Mouse (Mus musculus): ENCODE results near the gene Snx21. TPM values are rescaled to one million over a fixed set of nuclear protein-coding genes. Genes with fewer than 3 reads are reported as not detected.

Gene Snx21
- polyA plus RNA-seq, 1 experiment from 2014 or later: 10.4 TPM

- WGBS: 60% methylated on average over 2 of the region's 2 CpGs
- ATAC-seq (ENCODE audit: low FRiP score) (no peak), DNase-seq (ENCODE audit: low spot score, missing footprints) (peak; percentile 33)
- H3K27me3 ChIP-seq (ENCODE audit: control insufficient read depth, insufficient read depth, low read length): no peaks in the 10 kb centered on the region
- no peak overlapping the region for H3K27ac ChIP-seq (ENCODE audit: low read depth, low read length)
- H3K36me3 ChIP-seq (ENCODE audit: control insufficient read depth, insufficient read depth, low read length): no peaks in the 10 kb centered on the region
- no peaks in the 10 kb centered on the region for H3K9me3 ChIP-seq (ENCODE audit: control insufficient read depth, low read length)
- H3K9ac ChIP-seq (ENCODE audit: low read length): no peak overlapping the region
- no peak overlapping the region for H3K4me3 ChIP-seq (ENCODE audit: low read depth, low read length)
- no peaks in the 10 kb centered on the region for H3K4me1 ChIP-seq (ENCODE audit: control insufficient read depth, insufficient read depth, low read length)
- H3K4me2 ChIP-seq: no peak overlapping the region
These were observed 27.9 kb downstream of the Snx21 start for GRCm38 (mm10) chr2:164813557-164813956.

DNA sequence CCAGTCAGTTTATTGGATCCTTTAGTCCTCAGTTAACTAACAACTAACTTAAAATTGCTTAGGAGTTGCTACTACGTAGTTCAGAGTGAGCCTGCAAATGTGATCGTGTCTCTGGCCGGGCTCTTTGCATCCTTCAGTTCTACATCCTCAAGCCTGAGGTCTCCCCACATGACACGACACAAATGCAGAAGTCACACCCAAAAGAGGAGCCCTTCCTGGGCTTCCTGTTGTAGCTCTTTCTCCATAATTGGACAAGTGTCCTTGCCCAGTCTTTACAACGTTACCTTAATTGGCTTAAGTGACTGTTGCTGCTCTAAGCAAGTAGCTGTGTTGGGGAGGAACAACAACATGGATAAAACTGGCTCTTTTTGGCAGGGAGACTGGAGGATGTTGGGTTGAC lies 29.7 kb downstream of the Snx21 start:
- ATAC-seq (ENCODE audit: low FRiP score): no peak
- no peaks in the 10 kb centered on the region for H3K36me3 ChIP-seq (ENCODE audit: control insufficient read depth, insufficient read depth, low read length)
- H3K4me1 ChIP-seq (ENCODE audit: control insufficient read depth, insufficient read depth, low read length): no peaks in the 10 kb centered on the region
- H3K27me3 ChIP-seq (ENCODE audit: control insufficient read depth, insufficient read depth, low read length): no peaks in the 10 kb centered on the region
- H3K9ac ChIP-seq (ENCODE audit: low read length): no peak overlapping the region
- WGBS: 89% methylated on average over 5 of the region's 5 CpGs
- H3K4me2 ChIP-seq: no peak overlapping the region
- H3K27ac ChIP-seq (ENCODE audit: low read depth, low read length): no peak overlapping the region
- H3K9me3 ChIP-seq (ENCODE audit: control insufficient read depth, low read length): no peaks in the 10 kb centered on the region
- H3K4me3 ChIP-seq (ENCODE audit: low read depth, low read length): no peak overlapping the region
- no peak for DNase-seq (ENCODE audit: low spot score, missing footprints)

- H3K27me3 ChIP-seq (ENCODE audit: control insufficient read depth, insufficient read depth, low read length): no peaks in the 10 kb centered on the region
- no peak overlapping the region for H3K27ac ChIP-seq (ENCODE audit: low read depth, low read length)
- no peak overlapping the region for H3K9ac ChIP-seq (ENCODE audit: low read length)
- no peak overlapping the region for H3K4me2 ChIP-seq
- no peaks in the 10 kb centered on the region for H3K9me3 ChIP-seq (ENCODE audit: control insufficient read depth, low read length)
- no peaks in the 10 kb centered on the region for H3K4me1 ChIP-seq (ENCODE audit: control insufficient read depth, insufficient read depth, low read length)
- ATAC-seq (ENCODE audit: low FRiP score): no peak
- no peak for DNase-seq (ENCODE audit: low spot score, missing footprints)
- no peak overlapping the region for H3K4me3 ChIP-seq (ENCODE audit: low read depth, low read length)
- no peaks in the 10 kb centered on the region for H3K36me3 ChIP-seq (ENCODE audit: control insufficient read depth, insufficient read depth, low read length)
- WGBS: 92% methylated on average over 8 of the region's 8 CpGs
These were observed 30.2 kb downstream of the Snx21 start for GRCm38 (mm10) chr2:164815821-164816220.

DNA sequence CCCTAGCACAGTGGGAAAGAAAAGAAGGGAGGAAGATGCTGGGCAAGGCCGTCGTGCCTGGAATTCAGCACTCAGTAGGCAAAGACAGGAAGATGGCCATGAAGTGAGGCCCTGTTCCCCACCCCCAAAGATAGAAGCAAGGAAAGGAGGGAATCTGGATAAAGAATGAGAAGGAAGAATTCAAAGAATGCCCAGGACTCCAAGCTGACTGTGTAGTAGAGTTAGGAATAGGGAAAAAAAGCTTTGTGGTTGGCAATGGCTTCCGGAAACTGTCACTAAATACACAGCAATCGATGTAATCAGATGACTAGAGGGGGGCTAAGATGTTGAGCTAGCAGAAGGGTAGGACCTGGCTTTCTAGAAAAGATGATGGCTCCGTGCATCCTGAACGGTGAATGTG lies 31.6 kb downstream of the Snx21 start:
- no peak overlapping the region for H3K9ac ChIP-seq (ENCODE audit: low read length)
- WGBS: 83% methylated on average over 6 of the region's 6 CpGs
- no peak overlapping the region for H3K27ac ChIP-seq (ENCODE audit: low read depth, low read length)
- DNase-seq (ENCODE audit: low spot score, missing footprints): no peak
- no peak overlapping the region for H3K4me2 ChIP-seq
- no peak for ATAC-seq (ENCODE audit: low FRiP score)
- H3K4me1 ChIP-seq (ENCODE audit: control insufficient read depth, insufficient read depth, low read length): peaks cover 2% of the 10 kb centered on the region; the same call in 1 of the 2 replicates
- no peaks in the 10 kb centered on the region for H3K36me3 ChIP-seq (ENCODE audit: control insufficient read depth, insufficient read depth, low read length)
- no peaks in the 10 kb centered on the region for H3K27me3 ChIP-seq (ENCODE audit: control insufficient read depth, insufficient read depth, low read length)
- H3K9me3 ChIP-seq (ENCODE audit: control insufficient read depth, low read length): no peaks in the 10 kb centered on the region
- no peak overlapping the region for H3K4me3 ChIP-seq (ENCODE audit: low read depth, low read length)

GRCm38 (mm10) chr2:164817703-164818102 lies 32.1 kb downstream of the Snx21 start:
- ATAC-seq (ENCODE audit: low FRiP score) (no peak), DNase-seq (ENCODE audit: low spot score, missing footprints) (no peak)
- H3K9ac ChIP-seq (ENCODE audit: low read length): no peak overlapping the region
- H3K9me3 ChIP-seq (ENCODE audit: control insufficient read depth, low read length): no peaks in the 10 kb centered on the region
- no peaks in the 10 kb centered on the region for H3K36me3 ChIP-seq (ENCODE audit: control insufficient read depth, insufficient read depth, low read length)
- H3K27me3 ChIP-seq (ENCODE audit: control insufficient read depth, insufficient read depth, low read length): no peaks in the 10 kb centered on the region
- H3K4me1 ChIP-seq (ENCODE audit: control insufficient read depth, insufficient read depth, low read length): peaks cover 6% of the 10 kb centered on the region; the same call in 1 of the 2 replicates
- 77% methylated on average over 5 of the region's 5 CpGs for WGBS
- H3K27ac ChIP-seq (ENCODE audit: low read depth, low read length): no peak overlapping the region
- no peak overlapping the region for H3K4me3 ChIP-seq (ENCODE audit: low read depth, low read length)
- H3K4me2 ChIP-seq: no peak overlapping the region

DNA sequence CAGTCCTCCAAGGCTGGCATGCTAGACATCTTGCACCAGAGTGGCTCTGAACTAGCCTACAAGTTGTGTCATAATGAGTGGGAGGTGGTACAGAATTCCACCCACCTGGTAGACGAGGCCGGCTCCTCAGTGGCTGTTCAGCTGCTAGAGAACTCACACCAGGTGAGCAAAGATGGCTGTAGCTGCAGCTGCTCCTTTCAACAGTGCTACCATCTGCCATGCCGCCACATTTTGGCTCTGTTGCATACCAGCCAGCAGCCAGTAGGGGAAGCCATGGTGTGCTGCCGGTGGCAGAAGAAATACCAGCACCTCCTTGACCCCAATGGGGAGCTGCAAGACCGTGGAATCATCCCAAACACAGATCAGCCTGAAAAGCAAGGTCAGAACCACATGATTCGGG lies 35.4 kb downstream of the Snx21 start:
- peaks cover 9% of the 10 kb centered on the region; the same call in 1 of the 2 replicates for H3K4me1 ChIP-seq (ENCODE audit: control insufficient read depth, insufficient read depth, low read length)
- H3K36me3 ChIP-seq (ENCODE audit: control insufficient read depth, insufficient read depth, low read length): peaks cover 12% of the 10 kb centered on the region
- H3K27me3 ChIP-seq (ENCODE audit: control insufficient read depth, insufficient read depth, low read length): no peaks in the 10 kb centered on the region
- H3K4me3 ChIP-seq (ENCODE audit: low read depth, low read length): no peak overlapping the region
- H3K4me2 ChIP-seq: no peak overlapping the region
- WGBS: 87% methylated on average over 6 of the region's 6 CpGs
- H3K9me3 ChIP-seq (ENCODE audit: control insufficient read depth, low read length): no peaks in the 10 kb centered on the region
- H3K9ac ChIP-seq (ENCODE audit: low read length): no peak overlapping the region
- DNase-seq (ENCODE audit: low spot score, missing footprints) (no peak), ATAC-seq (ENCODE audit: low FRiP score) (no peak)
- H3K27ac ChIP-seq (ENCODE audit: low read depth, low read length): no peak overlapping the region

DNA sequence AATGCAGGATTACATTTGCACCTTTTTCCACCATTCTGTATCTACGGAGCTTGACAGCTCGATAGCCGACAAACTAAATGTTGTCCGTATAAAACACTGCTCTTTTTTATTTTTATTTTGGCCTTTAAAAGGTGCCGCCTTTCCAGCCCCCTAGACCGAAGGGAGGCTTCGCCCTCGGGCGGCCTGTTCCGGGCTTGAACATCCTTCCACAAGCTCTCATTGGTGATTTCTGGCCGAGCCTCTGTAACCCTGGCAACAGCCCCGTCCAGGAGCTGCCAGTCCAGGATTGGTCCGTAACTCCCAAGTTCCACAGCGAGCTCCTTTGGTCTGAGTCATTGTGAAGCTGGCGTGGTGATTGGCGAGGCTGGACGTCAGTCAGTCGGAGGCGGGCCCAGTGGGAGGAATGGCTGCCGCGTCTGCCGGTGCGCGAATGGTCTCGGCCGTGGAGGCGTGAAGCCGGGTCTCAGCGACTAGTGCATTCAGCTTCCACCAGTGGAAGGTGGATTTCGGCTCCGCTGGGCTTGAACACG lies 37.1 kb downstream of the Snx21 start, which contains the start of gene Zswim1:
Gene Zswim1, plus strand, starts transcription at position 51 of the 530 bp plus-strand sequence.
- Histone ChIP-seq H3K4me2 (peak within 1 kb of the TSS; percentile 65), H3K36me3 (ENCODE audit: control insufficient read depth, insufficient read depth, low read length) (peaks cover 18% of the 10 kb centered on the region), H3K9ac (ENCODE audit: low read length) (peak within 1 kb of the TSS; percentile 83), H3K4me3 (ENCODE audit: low read depth, low read length) (peak within 1 kb of the TSS; percentile 78), H3K27me3 (ENCODE audit: control insufficient read depth, insufficient read depth, low read length) (no peaks in the 10 kb centered on the region), H3K27ac (ENCODE audit: low read depth, low read length) (peak within 1 kb of the TSS; percentile 71; the same call in 1 of the 2 replicates), H3K9me3 (ENCODE audit: control insufficient read depth, low read length) (no peaks in the 10 kb centered on the region), H3K4me1 (ENCODE audit: control insufficient read depth, insufficient read depth, low read length) (peaks cover 9% of the 10 kb centered on the region; the same call in 1 of the 2 replicates)
- peak; percentile 100 for DNase-seq (ENCODE audit: low spot score, missing footprints)
- ATAC-seq (ENCODE audit: low FRiP score): peak; percentile 99
- WGBS: 1% methylated on average over 32 of the region's 32 CpGs

- peak overlapping the region; percentile 83 for H3K9ac ChIP-seq (ENCODE audit: low read length)
- 3% methylated on average over 10 of the region's 10 CpGs for WGBS
- H3K27ac ChIP-seq (ENCODE audit: low read depth, low read length): peak overlapping the region; percentile 71; the same call in 1 of the 2 replicates
- DNase-seq (ENCODE audit: low spot score, missing footprints): no peak
- H3K4me3 ChIP-seq (ENCODE audit: low read depth, low read length): peak overlapping the region; percentile 78
- H3K36me3 ChIP-seq (ENCODE audit: control insufficient read depth, insufficient read depth, low read length): peaks cover 19% of the 10 kb centered on the region
- peak; percentile 74 for ATAC-seq (ENCODE audit: low FRiP score)
- H3K4me1 ChIP-seq (ENCODE audit: control insufficient read depth, insufficient read depth, low read length): peaks cover 9% of the 10 kb centered on the region; the same call in 1 of the 2 replicates
- H3K9me3 ChIP-seq (ENCODE audit: control insufficient read depth, low read length): no peaks in the 10 kb centered on the region
- H3K4me2 ChIP-seq: peak overlapping the region; percentile 65
- H3K27me3 ChIP-seq (ENCODE audit: control insufficient read depth, insufficient read depth, low read length): no peaks in the 10 kb centered on the region
These were observed 37.6 kb downstream of the Snx21 start for GRCm38 (mm10) chr2:164823181-164823585.

DNA sequence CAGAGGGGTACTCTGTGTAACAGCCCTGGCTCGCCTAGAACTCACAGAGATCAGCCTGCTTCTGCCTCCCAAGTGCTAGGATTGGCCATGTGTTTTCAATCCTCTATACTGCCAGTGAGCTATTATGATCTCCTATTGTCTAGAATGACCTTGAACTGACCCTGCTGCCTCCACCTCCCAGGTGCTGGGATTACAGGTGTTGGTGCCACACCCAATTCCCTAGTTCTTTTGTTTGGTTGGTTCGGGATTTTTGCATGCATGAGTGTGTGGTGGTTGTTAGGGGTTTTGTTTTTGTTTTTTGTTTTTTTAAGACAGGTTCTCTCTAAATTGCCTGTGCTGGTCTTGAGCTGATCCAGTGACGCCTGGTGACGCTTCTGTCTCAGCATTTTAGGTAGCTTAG lies 38.3 kb downstream of the Snx21 start:
- H3K4me2 ChIP-seq: no peak overlapping the region; the same call in 1 of the 2 replicates

More for the DNA sequence above, 38.3 kb downstream of the Snx21 start:
- H3K27ac ChIP-seq (ENCODE audit: low read depth, low read length): no peak overlapping the region
- H3K4me3 ChIP-seq (ENCODE audit: low read depth, low read length): no peak overlapping the region
- WGBS: 88% methylated on average over 4 of the region's 4 CpGs
- peaks cover 19% of the 10 kb centered on the region for H3K36me3 ChIP-seq (ENCODE audit: control insufficient read depth, insufficient read depth, low read length)
- peaks cover 9% of the 10 kb centered on the region; the same call in 1 of the 2 replicates for H3K4me1 ChIP-seq (ENCODE audit: control insufficient read depth, insufficient read depth, low read length)
- ATAC-seq (ENCODE audit: low FRiP score) (no peak), DNase-seq (ENCODE audit: low spot score, missing footprints) (no peak)
- no peaks in the 10 kb centered on the region for H3K27me3 ChIP-seq (ENCODE audit: control insufficient read depth, insufficient read depth, low read length)
- no peak overlapping the region for H3K9ac ChIP-seq (ENCODE audit: low read length)
- H3K9me3 ChIP-seq (ENCODE audit: control insufficient read depth, low read length): no peaks in the 10 kb centered on the region

Measured in midbrain, embryonic 11.5 days (tissue).